9 mouse cellular contexts compared by ENCODE assay signal in the genomic region with DNA sequence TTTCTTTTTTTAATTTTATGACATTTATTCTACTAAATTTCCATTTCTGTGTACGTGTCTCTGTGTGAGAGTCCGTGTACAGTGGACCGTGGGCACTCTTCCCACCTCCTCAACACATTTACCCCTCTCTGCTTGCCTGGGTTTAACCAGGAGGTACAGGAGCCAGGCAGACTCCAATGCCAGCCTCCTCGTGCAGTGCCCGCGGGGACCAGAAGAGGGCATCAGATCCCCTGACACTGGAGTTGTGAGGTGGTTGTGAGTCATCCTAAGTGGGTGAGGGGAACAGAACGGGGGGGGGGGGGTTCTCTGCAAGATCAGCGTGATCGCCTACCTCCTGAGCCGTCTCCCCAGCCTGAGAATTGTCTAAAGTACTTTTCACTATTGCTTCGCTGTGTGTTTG. TPM values are rescaled to one million over a fixed set of nuclear protein-coding genes. Genes with fewer than 3 reads are reported as not detected.
DNase-seq lines count a peak whose midpoint lies in the region; ATAC-seq and TF ChIP-seq lines count a peak whose summit lies in the region.
"Had no signal": no experiment of that assay in that cellular context is flagged by ENCODE, and none has a peak within 500 bp of the region (broad histone marks: within the 10 kb centered on the region; RNA-seq: fewer than 3 reads in every experiment).

No protein-coding gene starts in this region.

- DNase-seq in kidney, adult 2 months = peak; percentile 65
- DNase-seq in MEL-GATA-1-ER (ENCODE audit: extremely low read depth, low read depth) = peak; percentile 56
- DNase-seq in cerebellum, adult 2 months = peak; percentile 60 to 76
- peak; percentile 78 for DNase-seq in induced T-regulatory cell, adult 2 months (ENCODE audit: low read depth)
- peak; percentile 48 for DNase-seq in liver, embryonic 13.5 days
- peak; percentile 76 for DNase-seq in right cerebral cortex, adult 18-20 months
- peak; percentile 61 for DNase-seq in urinary bladder, postnatal 25 days (ENCODE audit: low spot score)

- no peak overlapping the region for H3K9ac ChIP-seq in kidney, embryonic 14.5 days (ENCODE audit: low read depth, low read length)
- H3K9ac ChIP-seq in liver, embryonic 13.5 days = no peak overlapping the region

- no peak overlapping the region for H3K4me3 ChIP-seq in kidney, adult 2 months (ENCODE audit: insufficient read depth, low read depth, low read length)
- no peak overlapping the region for H3K4me3 ChIP-seq in kidney, embryonic 14.5 days (ENCODE audit: low read length)
- H3K4me3 ChIP-seq in cerebellum, adult 2 months (replicated peaks; ENCODE audit: insufficient read depth, low read depth, low read length) = no peak overlapping the region
- H3K4me3 ChIP-seq in liver, embryonic 13.5 days (replicated peaks) = no peak overlapping the region

- no peak overlapping the region for H3K27ac ChIP-seq in kidney, adult 2 months (ENCODE audit: insufficient read depth, low read depth, low read length)
- H3K27ac ChIP-seq in kidney, embryonic 14.5 days (ENCODE audit: low read depth, low read length) = no peak overlapping the region
- no peak overlapping the region for H3K27ac ChIP-seq in cerebellum, adult 2 months (ENCODE audit: insufficient read depth, low read length)
- H3K27ac ChIP-seq in liver, embryonic 13.5 days = no peak overlapping the region

- H3K4me1 ChIP-seq in kidney, adult 2 months (ENCODE audit: control insufficient read depth, insufficient read depth, low read length) = no peaks in the 10 kb centered on the region
- peaks cover 12% of the 10 kb centered on the region; the same call in 1 of the 2 replicates for H3K4me1 ChIP-seq in kidney, embryonic 14.5 days (ENCODE audit: control insufficient read depth, insufficient read depth, low read length)
- H3K4me1 ChIP-seq in cerebellum, adult 2 months (ENCODE audit: control insufficient read depth, insufficient read depth, low read length) = peaks cover 13% of the 10 kb centered on the region; the same call in 1 of the 2 replicates
- H3K4me1 ChIP-seq in liver, embryonic 13.5 days (replicated peaks) = peaks cover 29% of the 10 kb centered on the region

- no peak overlapping the region for H3K4me2 ChIP-seq in kidney, embryonic 14.5 days (replicated peaks; ENCODE audit: low read depth, low read length)
- no peak overlapping the region; the same call in 1 of the 2 replicates for H3K4me2 ChIP-seq in liver, embryonic 13.5 days

- H3K36me3 ChIP-seq in kidney, adult 2 months (ENCODE audit: control insufficient read depth, insufficient read depth, low read length) = no peaks in the 10 kb centered on the region
- no peaks in the 10 kb centered on the region for H3K36me3 ChIP-seq in kidney, embryonic 14.5 days (ENCODE audit: control insufficient read depth, insufficient read depth, low read length)
- no peaks in the 10 kb centered on the region for H3K36me3 ChIP-seq in liver, embryonic 13.5 days

- no peak for ATAC-seq in kidney, embryonic 14.5 days (ENCODE audit: low FRiP score, low TSS enrichment)
- ATAC-seq in liver, embryonic 13.5 days (ENCODE audit: low read depth) = no peak

- H3K27me3 ChIP-seq in kidney, adult 2 months (replicated peaks; ENCODE audit: control insufficient read depth, insufficient read depth, low read length) = peaks cover 3% of the 10 kb centered on the region
- H3K27me3 ChIP-seq in kidney, embryonic 14.5 days (ENCODE audit: control insufficient read depth, insufficient read depth, low read length) = peaks cover 75% of the 10 kb centered on the region
- H3K27me3 ChIP-seq in cerebellum, adult 2 months (ENCODE audit: control insufficient read depth, insufficient read depth, low read length) = no peaks in the 10 kb centered on the region; the same call in 1 of the 2 replicates
- H3K27me3 ChIP-seq in liver, embryonic 13.5 days = peaks cover 97% of the 10 kb centered on the region

- WGBS in kidney, adult 2 months = 11% methylated on average over 11 of the region's 11 CpGs
- 10% methylated on average over 11 of the region's 11 CpGs for WGBS in kidney, embryonic 14.5 days
- 10% methylated on average over 11 of the region's 11 CpGs for WGBS in cerebellum, adult 2 months
- WGBS in liver, embryonic 13.5 days (ENCODE audit: insufficient replicate concordance) = 12% methylated on average over 11 of the region's 11 CpGs

- peak; percentile 62 for TF ChIP-seq CTCF in kidney, adult 2 months (conservative IDR thresholded peaks at IDR 0.05; ENCODE audit: insufficient read depth, insufficient read length, low read depth, low read length)
- TF ChIP-seq CTCF in cerebellum, adult 2 months (IDR thresholded peaks at IDR 0.05; ENCODE audit: borderline replicate concordance, insufficient read depth, low read depth, low read length) = peak; percentile 73; the same call in 1 of the 2 replicates

- H3K9me3 ChIP-seq in kidney, embryonic 14.5 days (ENCODE audit: control insufficient read depth, low read length) = no peaks in the 10 kb centered on the region; the same call in 1 of the 2 replicates
- H3K9me3 ChIP-seq in liver, embryonic 13.5 days (replicated peaks) = no peaks in the 10 kb centered on the region

- no peak for TF ChIP-seq POLR2A in kidney, adult 2 months (IDR thresholded peaks at IDR 0.05; ENCODE audit: low read depth, low read length)
- no peak for TF ChIP-seq POLR2A in cerebellum, adult 2 months (IDR thresholded peaks at IDR 0.05; ENCODE audit: borderline replicate concordance, insufficient read depth, low read length)

RNA-seq across cellular contexts. Expression of gene Oxt, which starts 2.2 kb away (rescaled TPM):
- polyA plus RNA-seq in kidney, adult 2 months (2012; rRNA removed) = not detected in 2 replicates
- polyA plus RNA-seq in kidney, embryonic 14.5 days (2014; fragmentation: Nextera tagmentation; extraction: Ambion mirVana) = not detected in 2 replicates
- 0.33 and 0.67 TPM in 2 replicates for polyA plus RNA-seq in cerebellum, adult 2 months (2012; rRNA removed)
- polyA plus RNA-seq in liver, embryonic 13.5 days (2015; fragmentation: Nextera tagmentation; extraction: Ambion mirVana) = not detected in 2 replicates
- polyA plus RNA-seq: neural tube, embryonic 14.5 days had no signal

RNA-seq across cellular contexts. Expression of gene Avp, which starts 4.2 kb away (rescaled TPM):
- not detected in 2 replicates for polyA plus RNA-seq in kidney, adult 2 months (2012; rRNA removed)
- not detected in 2 replicates for polyA plus RNA-seq in kidney, embryonic 14.5 days (2014; fragmentation: Nextera tagmentation; extraction: Ambion mirVana)
- polyA plus RNA-seq in cerebellum, adult 2 months (2012; rRNA removed) = not detected in 2 replicates
- polyA plus RNA-seq in liver, embryonic 13.5 days (2015; fragmentation: Nextera tagmentation; extraction: Ambion mirVana) = not detected in 2 replicates

RNA-seq across cellular contexts. Expression of gene Mrps26, which starts 14.6 kb away (rescaled TPM):
- 86.9 and 116 TPM in 2 replicates for polyA plus RNA-seq in kidney, adult 2 months (2012; rRNA removed)
- polyA plus RNA-seq in kidney, embryonic 14.5 days (2014; fragmentation: Nextera tagmentation; extraction: Ambion mirVana) = 99.1 and 111 TPM in 2 replicates
- polyA plus RNA-seq in cerebellum, adult 2 months (2012; rRNA removed) = 95.6 and 95.9 TPM in 2 replicates
- polyA plus RNA-seq in liver, embryonic 13.5 days (2015; fragmentation: Nextera tagmentation; extraction: Ambion mirVana) = 65.7 and 68.3 TPM in 2 replicates

RNA-seq across cellular contexts. Expression of gene Fastkd5, which starts 51.7 kb away (rescaled TPM):
- polyA plus RNA-seq in kidney, adult 2 months (2012; rRNA removed) = 3.4 and 4.0 TPM in 2 replicates
- 9.8 and 22.5 TPM in 2 replicates for polyA plus RNA-seq in kidney, embryonic 14.5 days (2014; fragmentation: Nextera tagmentation; extraction: Ambion mirVana)
- polyA plus RNA-seq in cerebellum, adult 2 months (2012; rRNA removed) = 5.4 and 5.7 TPM in 2 replicates
- 12.0 and 16.8 TPM in 2 replicates for polyA plus RNA-seq in liver, embryonic 13.5 days (2015; fragmentation: Nextera tagmentation; extraction: Ambion mirVana)

RNA-seq across cellular contexts. Expression of gene Ubox5, which starts 51.7 kb away (rescaled TPM):
- polyA plus RNA-seq in kidney, adult 2 months (2012; rRNA removed) = 7.3 and 8.0 TPM in 2 replicates
- 13.0 and 16.2 TPM in 2 replicates for polyA plus RNA-seq in kidney, embryonic 14.5 days (2014; fragmentation: Nextera tagmentation; extraction: Ambion mirVana)
- 9.6 and 9.8 TPM in 2 replicates for polyA plus RNA-seq in cerebellum, adult 2 months (2012; rRNA removed)
- 6.2 and 6.5 TPM in 2 replicates for polyA plus RNA-seq in liver, embryonic 13.5 days (2015; fragmentation: Nextera tagmentation; extraction: Ambion mirVana)
